Mouse (Mus musculus) embryonic fibroblast, embryonic 13.5 days (primary cell): ENCODE results near the gene Mospd1.

Source experiments
- CTCF ChIP-seq: IDR thresholded peaks from 2 replicates; pipeline ENCODE4 v1.5.1; 2011; ENCODE audit warnings: mild to moderate bottlenecking, control low read depth, low read length, moderate library complexity, borderline replicate concordance; ENCODE audit not compliant: insufficient read depth
- POLR2A ChIP-seq: IDR thresholded peaks from 2 replicates; pipeline ENCODE4 v1.6.1; 2011; ENCODE audit warnings: low read depth, mild to moderate bottlenecking, control low read depth, low read length, moderate library complexity

GRCm38 (mm10) chrX:53386362-53386761 is 16.1 kb upstream of the Mospd1 start:
- TF ChIP-seq CTCF (no peak), POLR2A (no peak)
